Mouse (Mus musculus): ENCODE results near the gene Ech1. TPM values are rescaled to one million over a fixed set of nuclear protein-coding genes. Genes with fewer than 3 reads are reported as not detected.

The Ech1 gene
- polyA plus RNA-seq, 2 experiments: 62.4 to 92.5 TPM

- WGBS (ENCODE audit: insufficient replicate concordance): 81% methylated on average over 2 of the region's 2 CpGs
- DNase-seq (ENCODE audit: low read depth in 3 of 3, low spot score in 3 of 3): no peak
These were observed 34.9 kb downstream of the Ech1 start for GRCm38 (mm10) chr7:28859953-28860352.

GRCm38 (mm10) chr7:28860898-28861297 lies 35.9 kb downstream of the Ech1 start:
- peaks cover 0 to 8% of the 10 kb centered on the region in 2 experiments; a peak in 2 of 4 replicates for H3K4me1 ChIP-seq (replicated peaks; ENCODE audit: control insufficient read depth in 2 of 2, insufficient read depth in 2 of 2, low read length in 1 of 2)
- DNase-seq (ENCODE audit: low read depth in 3 of 3, low spot score in 3 of 3) (no peak), ATAC-seq (ENCODE audit: insufficient read depth) (no peak)
- H3K27me3 ChIP-seq (ENCODE audit: control insufficient read depth, insufficient read depth, low read length): no peaks in the 10 kb centered on the region
- no peak overlapping the region for H3K4me3 ChIP-seq (ENCODE audit: insufficient read depth in 1 of 2, low read depth in 2 of 2, low read length in 2 of 2)
- H3K36me3 ChIP-seq (replicated peaks; ENCODE audit: control insufficient read depth, insufficient read depth, low read depth): no peaks in the 10 kb centered on the region
- no peak overlapping the region for H3K9ac ChIP-seq (replicated peaks)
- H3K9me3 ChIP-seq (ENCODE audit: control insufficient read depth, low read length): no peaks in the 10 kb centered on the region; the same call in 1 of the 2 replicates
- WGBS (ENCODE audit: insufficient replicate concordance): 82% methylated on average over 6 of the region's 6 CpGs
- no peak overlapping the region for H3K4me2 ChIP-seq (ENCODE audit: low read depth)
- TF ChIP-seq EP300 (IDR thresholded peaks at IDR 0.05; ENCODE audit: low read depth) (no peak), CTCF (IDR thresholded peaks at IDR 0.05; ENCODE audit: low read depth) (peak; percentile 56)
- H3K27ac ChIP-seq: no peak overlapping the region

More at GRCm38 (mm10) chr7:28859953-28860352, 34.9 kb downstream of the Ech1 start:
- Histone ChIP-seq H3K9me3 (ENCODE audit: control insufficient read depth, low read length) (no peaks in the 10 kb centered on the region; the same call in 1 of the 2 replicates), H3K27me3 (ENCODE audit: control insufficient read depth, insufficient read depth, low read length) (no peaks in the 10 kb centered on the region), H3K9ac (replicated peaks) (no peak overlapping the region), H3K4me1 (replicated peaks; ENCODE audit: control insufficient read depth in 2 of 2, insufficient read depth in 2 of 2, low read length in 1 of 2) (peaks cover 0 to 2% of the 10 kb centered on the region in 2 experiments; a peak in 2 of 4 replicates), H3K36me3 (replicated peaks; ENCODE audit: control insufficient read depth, insufficient read depth, low read depth) (no peaks in the 10 kb centered on the region), H3K27ac (no peak overlapping the region), H3K4me2 (ENCODE audit: low read depth) (no peak overlapping the region), H3K4me3 (ENCODE audit: insufficient read depth in 1 of 2, low read depth in 2 of 2, low read length in 2 of 2) (no peak overlapping the region)
- no peak for TF ChIP-seq EP300 (IDR thresholded peaks at IDR 0.05; ENCODE audit: low read depth)
- TF ChIP-seq CTCF (IDR thresholded peaks at IDR 0.05; ENCODE audit: low read depth): no peak
- ATAC-seq (ENCODE audit: insufficient read depth): no peak

GRCm38 (mm10) chr7:28862817-28863499 lies 37.9 kb downstream of the Ech1 start:
- DNase-seq (ENCODE audit: low read depth in 3 of 3, low spot score in 3 of 3) (no peak), ATAC-seq (ENCODE audit: insufficient read depth) (no peak)
- WGBS (ENCODE audit: insufficient replicate concordance): 74% methylated on average over 15 of the region's 15 CpGs

GRCm38 (mm10) chr7:28863540-28863939 lies 38.5 kb downstream of the Ech1 start, which contains the start of gene Lgals7:
Gene Lgals7, plus strand, starts transcription at chr7:28863853.
- ATAC-seq (ENCODE audit: insufficient read depth) (no peak), DNase-seq (ENCODE audit: low read depth in 3 of 3, low spot score in 3 of 3) (no peak)
- 61% methylated on average over 6 of the region's 6 CpGs for WGBS (ENCODE audit: insufficient replicate concordance)
- Histone ChIP-seq H3K4me1 (replicated peaks; ENCODE audit: control insufficient read depth in 2 of 2, insufficient read depth in 2 of 2, low read length in 1 of 2) (peaks cover 0 to 12% of the 10 kb centered on the region in 2 experiments; a peak in 3 of 4 replicates), H3K4me2 (ENCODE audit: low read depth) (no peak within 1 kb of the TSS), H3K9ac (replicated peaks) (no peak within 1 kb of the TSS), H3K36me3 (replicated peaks; ENCODE audit: control insufficient read depth, insufficient read depth, low read depth) (no peaks in the 10 kb centered on the region), H3K27ac (no peak within 1 kb of the TSS), H3K9me3 (ENCODE audit: control insufficient read depth, low read length) (no peaks in the 10 kb centered on the region; the same call in 1 of the 2 replicates), H3K27me3 (ENCODE audit: control insufficient read depth, insufficient read depth, low read length) (no peaks in the 10 kb centered on the region), H3K4me3 (ENCODE audit: insufficient read depth in 1 of 2, low read depth in 2 of 2, low read length in 2 of 2) (no peak within 1 kb of the TSS)
- TF ChIP-seq EP300 (IDR thresholded peaks at IDR 0.05; ENCODE audit: low read depth) (no peak), CTCF (IDR thresholded peaks at IDR 0.05; ENCODE audit: low read depth) (no peak)

More at GRCm38 (mm10) chr7:28862817-28863499, 37.9 kb downstream of the Ech1 start:
- H3K27ac ChIP-seq: no peak overlapping the region
- H3K36me3 ChIP-seq (replicated peaks; ENCODE audit: control insufficient read depth, insufficient read depth, low read depth): no peaks in the 10 kb centered on the region
- H3K4me3 ChIP-seq (ENCODE audit: insufficient read depth in 1 of 2, low read depth in 2 of 2, low read length in 2 of 2): no peak overlapping the region
- no peaks in the 10 kb centered on the region; the same call in 1 of the 2 replicates for H3K9me3 ChIP-seq (ENCODE audit: control insufficient read depth, low read length)
- peaks cover 0 to 12% of the 10 kb centered on the region in 2 experiments; a peak in 3 of 4 replicates for H3K4me1 ChIP-seq (replicated peaks; ENCODE audit: control insufficient read depth in 2 of 2, insufficient read depth in 2 of 2, low read length in 1 of 2)
- TF ChIP-seq EP300 (IDR thresholded peaks at IDR 0.05; ENCODE audit: low read depth) (no peak), CTCF (IDR thresholded peaks at IDR 0.05; ENCODE audit: low read depth) (no peak)
- H3K9ac ChIP-seq (replicated peaks): no peak overlapping the region
- H3K4me2 ChIP-seq (ENCODE audit: low read depth): no peak overlapping the region
- no peaks in the 10 kb centered on the region for H3K27me3 ChIP-seq (ENCODE audit: control insufficient read depth, insufficient read depth, low read length)

GRCm38 (mm10) chr7:28864288-28864750 lies 39.3 kb downstream of the Ech1 start:
- peaks cover 0 to 12% of the 10 kb centered on the region in 2 experiments; a peak in 3 of 4 replicates for H3K4me1 ChIP-seq (replicated peaks; ENCODE audit: control insufficient read depth in 2 of 2, insufficient read depth in 2 of 2, low read length in 1 of 2)
- ATAC-seq (ENCODE audit: insufficient read depth) (no peak), DNase-seq (ENCODE audit: low read depth in 3 of 3, low spot score in 3 of 3) (no peak)
- H3K36me3 ChIP-seq (replicated peaks; ENCODE audit: control insufficient read depth, insufficient read depth, low read depth): no peaks in the 10 kb centered on the region
- TF ChIP-seq CTCF (IDR thresholded peaks at IDR 0.05; ENCODE audit: low read depth) (no peak), EP300 (IDR thresholded peaks at IDR 0.05; ENCODE audit: low read depth) (no peak)
- H3K9me3 ChIP-seq (ENCODE audit: control insufficient read depth, low read length): no peaks in the 10 kb centered on the region; the same call in 1 of the 2 replicates
- no peak overlapping the region for H3K9ac ChIP-seq (replicated peaks)
- WGBS (ENCODE audit: insufficient replicate concordance): 39% methylated on average over 9 of the region's 9 CpGs
- H3K27ac ChIP-seq: no peak overlapping the region
- H3K27me3 ChIP-seq (ENCODE audit: control insufficient read depth, insufficient read depth, low read length): no peaks in the 10 kb centered on the region
- H3K4me3 ChIP-seq (ENCODE audit: insufficient read depth in 1 of 2, low read depth in 2 of 2, low read length in 2 of 2): no peak overlapping the region
- H3K4me2 ChIP-seq (ENCODE audit: low read depth): no peak overlapping the region
